Mouse (Mus musculus) bone marrow macrophage, adult 2 months (primary cell): ENCODE measurements around the gene Elac2.

ENCODE experiments used
- CTCF ChIP-seq: IDR thresholded peaks from 2 replicates; pipeline ENCODE4 v1.5.1; 2012; ENCODE audit warnings: low read depth, mild to moderate bottlenecking, low read length, moderate library complexity
- POLR2A ChIP-seq: IDR thresholded peaks from 2 replicates; pipeline ENCODE4 v1.6.1; 2012; ENCODE audit warnings: mild to moderate bottlenecking, low read depth, low read length, borderline replicate concordance

- no peak for TF ChIP-seq CTCF
- no peak for TF ChIP-seq POLR2A
Measured at GRCm38 (mm10) chr11:64978720-64979488, at the start of gene Elac2.
